Mouse (Mus musculus) intestine, postnatal 0 days (tissue): ENCODE measurements around the gene Slc10a1. TPM values are rescaled to one million over a fixed set of nuclear protein-coding genes. Genes with fewer than 3 reads are reported as not detected.

Experiments used
- ATAC-seq: fragments of 200-750 bp; cut with Nextera tagmentation; 2 replicates; pipeline ENCODE4 v1.8.0; 2017; ENCODE audit warnings: mild to moderate bottlenecking, moderate TSS enrichment, moderate library complexity
- H3K27ac ChIP-seq: fragments of 300-500 bp; sonication (generic); 2 replicates; pipeline ENCODE4 v1.5.1; 2014; ENCODE audit warnings: mild to moderate bottlenecking, low read depth, low read length, moderate library complexity
- H3K27me3 ChIP-seq: fragments of 300-500 bp; sonication (generic); replicated peaks from 2 replicates; pipeline ENCODE4 v1.6.1; 2014; ENCODE audit warnings: low read length, mixed read lengths; ENCODE audit not compliant: control insufficient read depth, insufficient read depth
- H3K36me3 ChIP-seq: fragments of 300-500 bp; sonication (generic); 2 replicates; pipeline ENCODE4 v1.6.1; 2014; ENCODE audit warnings: mild to moderate bottlenecking, moderate library complexity; ENCODE audit not compliant: control insufficient read depth, insufficient read depth
- H3K4me1 ChIP-seq: fragments of 300-500 bp; sonication (generic); replicated peaks from 2 replicates; pipeline ENCODE4 v1.6.1; 2014; ENCODE audit warnings: antibody characterized with exemption, low read length, mixed read lengths; ENCODE audit not compliant: control insufficient read depth, insufficient read depth
- H3K4me2 ChIP-seq: fragments of 300-500 bp; sonication (generic); replicated peaks from 2 replicates; pipeline ENCODE4 v1.6.1; 2014; ENCODE audit warnings: low read depth, mild to moderate bottlenecking, moderate library complexity
- H3K4me3 ChIP-seq: fragments of 300-500 bp; sonication (generic); 2 replicates; pipeline ENCODE4 v1.5.1; 2014; ENCODE audit warnings: low read depth, low read length
- H3K9ac ChIP-seq: fragments of 300-500 bp; sonication (generic); 2 replicates; pipeline ENCODE4 v1.6.1; 2014; ENCODE audit warnings: mild to moderate bottlenecking, low read depth, low read length
- H3K9me3 ChIP-seq: fragments of 300-500 bp; sonication (generic); 2 replicates; pipeline ENCODE4 v1.6.1; 2016; ENCODE audit warnings: mixed run types; ENCODE audit not compliant: control insufficient read depth
- CTCF ChIP-seq: sonication (generic); IDR thresholded peaks from 2 replicates; pipeline ENCODE4 v1.5.1; 2016; ENCODE audit warnings: low read depth, mild to moderate bottlenecking, control low read depth, antibody characterized with exemption, moderate library complexity
- WGBS: fragments of 180-500 bp; shearing (Covaris S2); extraction: QIAGEN DNeasy Blood & Tissue Kit; methylation state at CpG from one replicate; pipeline ENCODE4 v1.1.7; 2014; 5-methylcytosine and 5-hydroxymethylcytosine counted together
- polyA plus RNA-seq: library from polyadenylated mRNA; unstranded; fragments of >200 nt; fragmentation: Nextera tagmentation; extraction: Ambion mirVana; gene quantifications from 2 replicates; pipeline ENCODE4 v1.2.1, GENCODE M21; 2015

Slc10a1 gene
- 0.43 and 0.56 TPM in 2 replicates for polyA plus RNA-seq

- no peaks in the 10 kb centered on the region for H3K27me3 ChIP-seq
- WGBS = 88% methylated on average over 5 of the region's 5 CpGs
- no peak for TF ChIP-seq CTCF
These were observed at the start of gene Slc10a1 for GRCm38 (mm10) chr12:80968605-80969004. Slc10a1 (minus strand) TSS chr12:80968705.

GRCm38 (mm10) chr12:81017624-81018023, 49.1 kb upstream of the Slc10a1 start:
- Histone ChIP-seq H3K27me3 (no peaks in the 10 kb centered on the region), H3K9ac (no peak overlapping the region), H3K4me3 (no peak overlapping the region), H3K4me1 (no peaks in the 10 kb centered on the region), H3K27ac (no peak overlapping the region), H3K4me2 (no peak overlapping the region), H3K9me3 (no peaks in the 10 kb centered on the region), H3K36me3 (no peaks in the 10 kb centered on the region)
- TF ChIP-seq CTCF = no peak
- WGBS = 93% methylated on average over 12 of the region's 12 CpGs
- no peak for ATAC-seq

More at GRCm38 (mm10) chr12:80968605-80969004, at the start of gene Slc10a1:
- no peaks in the 10 kb centered on the region for H3K36me3 ChIP-seq
- no peaks in the 10 kb centered on the region for H3K4me1 ChIP-seq
- no peak for ATAC-seq
- no peak within 1 kb of the TSS for H3K27ac ChIP-seq
- no peak within 1 kb of the TSS for H3K9ac ChIP-seq
- no peak within 1 kb of the TSS for H3K4me2 ChIP-seq
- no peaks in the 10 kb centered on the region for H3K9me3 ChIP-seq
- H3K4me3 ChIP-seq = no peak within 1 kb of the TSS

- Histone ChIP-seq H3K4me3 (no peak overlapping the region), H3K9ac (no peak overlapping the region), H3K27me3 (no peaks in the 10 kb centered on the region), H3K4me2 (no peak overlapping the region), H3K27ac (no peak overlapping the region), H3K4me1 (no peaks in the 10 kb centered on the region), H3K36me3 (no peaks in the 10 kb centered on the region), H3K9me3 (no peaks in the 10 kb centered on the region)
- ATAC-seq = no peak
- TF ChIP-seq CTCF = no peak
- WGBS = 67% methylated on average over 11 of the region's 11 CpGs
These were observed 45.0 kb upstream of the Slc10a1 start for GRCm38 (mm10) chr12:81013496-81013895.

GRCm38 (mm10) chr12:81011994-81012393, 43.5 kb upstream of the Slc10a1 start:
- 83% methylated on average over 2 of the region's 2 CpGs for WGBS
- Histone ChIP-seq H3K27ac (no peak overlapping the region), H3K4me1 (no peaks in the 10 kb centered on the region), H3K27me3 (no peaks in the 10 kb centered on the region), H3K9ac (no peak overlapping the region), H3K36me3 (no peaks in the 10 kb centered on the region), H3K4me3 (no peak overlapping the region), H3K4me2 (no peak overlapping the region), H3K9me3 (no peaks in the 10 kb centered on the region)
- TF ChIP-seq CTCF = 0 out of 2 replicates have a peak, but pooled peaks have one; percentile 15
- no peak for ATAC-seq

GRCm38 (mm10) chr12:81009813-81010212, 41.3 kb upstream of the Slc10a1 start:
- ATAC-seq = no peak
- H3K4me2 ChIP-seq = 0 out of 2 replicates have a peak overlapping the region, but pooled peaks have one; percentile 13
- TF ChIP-seq CTCF = no peak
- H3K9me3 ChIP-seq = no peaks in the 10 kb centered on the region
- no peak overlapping the region for H3K9ac ChIP-seq
- WGBS = 20% methylated on average over 3 of the region's 3 CpGs
- H3K4me1 ChIP-seq = no peaks in the 10 kb centered on the region
- H3K27me3 ChIP-seq = no peaks in the 10 kb centered on the region
- H3K27ac ChIP-seq = no peak overlapping the region
- no peaks in the 10 kb centered on the region for H3K36me3 ChIP-seq
- no peak overlapping the region for H3K4me3 ChIP-seq

GRCm38 (mm10) chr12:81002841-81003635, 34.5 kb upstream of the Slc10a1 start:
- no peak for TF ChIP-seq CTCF
- Histone ChIP-seq H3K4me1 (no peaks in the 10 kb centered on the region), H3K36me3 (no peaks in the 10 kb centered on the region), H3K9ac (no peak overlapping the region), H3K4me2 (no peak overlapping the region), H3K27ac (no peak overlapping the region), H3K27me3 (0 out of 2 replicates have a peak, but pooled peaks cover 8% of the 10 kb centered on the region), H3K4me3 (no peak overlapping the region), H3K9me3 (no peaks in the 10 kb centered on the region)
- 58% methylated on average over 13 of the region's 13 CpGs for WGBS
- ATAC-seq = no peak
